Mouse (Mus musculus) CH12.LX (cell line): ENCODE measurements around the gene Tnik.

Experiments
- CTCF ChIP-seq, 2 experiments: IDR thresholded peaks in 1 of 2; conservative IDR thresholded peaks in 1 of 2; 2 replicates each; pipeline ENCODE4 v1.5.1; 2011 to 2012; ENCODE audit warnings: low read depth in 2 of 2, low read length in 2 of 2, improper control_type of control experiment in 1 of 2, inconsistent platforms in 1 of 2, mild to moderate bottlenecking in 1 of 2, moderate library complexity in 1 of 2
- E2F4 ChIP-seq: IDR thresholded peaks from 2 replicates; pipeline ENCODE4 v1.6.1; 2011; ENCODE audit warnings: low read depth, low read length, improper control_type of control experiment; ENCODE audit not compliant: insufficient replicate concordance
- EP300 ChIP-seq: IDR thresholded peaks from 2 replicates; pipeline ENCODE4 v1.6.1; 2011; ENCODE audit warnings: low read length, improper control_type of control experiment
- MAX ChIP-seq: IDR thresholded peaks from 2 replicates; pipeline ENCODE4 v1.6.1; 2011; ENCODE audit warnings: low read length, improper control_type of control experiment
- POLR2A ChIP-seq: IDR thresholded peaks from 2 replicates; pipeline ENCODE4 v1.6.1; 2011; ENCODE audit warnings: low read depth, mild to moderate bottlenecking, improper control_type of control experiment, low read length
- POLR2AphosphoS2 ChIP-seq: IDR thresholded peaks from 2 replicates; pipeline ENCODE4 v1.6.1; 2011; ENCODE audit warnings: low read depth, low read length, improper control_type of control experiment
- SMC3 ChIP-seq: IDR thresholded peaks from 2 replicates; pipeline ENCODE4 v1.6.1; 2011; ENCODE audit warnings: low read depth, low read length, improper control_type of control experiment
- TCF12 ChIP-seq: IDR thresholded peaks from 2 replicates; pipeline ENCODE4 v1.6.1; 2014; ENCODE audit warnings: low read depth, mild to moderate bottlenecking, inconsistent platforms, low read length, improper control_type of control experiment

DNA sequence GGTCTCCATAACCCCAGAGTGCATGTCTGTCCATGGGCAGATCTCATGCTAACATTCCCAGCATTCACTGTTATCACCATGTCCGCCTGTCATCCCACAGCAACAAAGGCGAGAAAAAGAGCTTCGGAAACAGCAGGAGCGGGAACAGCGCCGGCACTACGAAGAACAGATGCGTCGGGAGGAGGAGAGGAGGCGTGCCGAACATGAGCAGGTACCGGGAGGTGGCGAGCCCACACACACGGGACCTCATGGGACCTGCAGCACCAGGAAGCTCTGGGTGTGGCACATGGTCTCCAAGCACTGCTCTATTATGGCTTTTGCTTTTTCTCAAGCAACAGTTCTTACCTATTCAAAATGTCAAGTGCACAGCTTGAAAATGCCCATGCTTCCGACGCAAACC lies 330.9 kb downstream of the Tnik start:
- no peak for TF ChIP-seq CTCF (conservative IDR thresholded peaks at IDR 0.05 in 1 of 2, IDR thresholded peaks at IDR 0.05 in 1 of 2; ENCODE audit: low read depth in 2 of 2, low read length in 2 of 2)
- TF ChIP-seq POLR2A: no peak
- TF ChIP-seq E2F4: no peak
- no peak for TF ChIP-seq MAX
- TF ChIP-seq TCF12: no peak
- no peak for TF ChIP-seq POLR2AphosphoS2
- TF ChIP-seq EP300: no peak
- no peak for TF ChIP-seq SMC3
